Mouse (Mus musculus): ENCODE data around the gene Lingo4. TPM values are rescaled to one million over a fixed set of nuclear protein-coding genes. Genes with fewer than 3 reads are reported as not detected.

Lingo4 gene
- 2.4 and 2.5 TPM in 2 replicates for polyA plus RNA-seq (2015; fragmentation: Nextera tagmentation; extraction: Ambion mirVana)

- Histone ChIP-seq H3K4me2 (peak within 1 kb of the TSS; percentile 73), H3K27ac (replicated peaks) (peak within 1 kb of the TSS; percentile 62), H3K9ac (replicated peaks) (peak within 1 kb of the TSS; percentile 51), H3K9me3 (replicated peaks) (no peaks in the 10 kb centered on the region), H3K4me1 (peaks cover 28% of the 10 kb centered on the region), H3K36me3 (no peaks in the 10 kb centered on the region), H3K27me3 (replicated peaks) (peaks cover 17% of the 10 kb centered on the region), H3K4me3 (replicated peaks) (peak within 1 kb of the TSS; percentile 40)
- no peak for ATAC-seq (ENCODE audit: low FRiP score)
- WGBS, result 74% methylated on average over 6 of the region's 6 CpGs
Observed at GRCm38 (mm10) chr3:94398217-94398616, at the start of gene Lingo4. Gene Lingo4 (plus strand): TSS chr3:94398517.

GRCm38 (mm10) chr3:94360812-94361211 is 37.5 kb upstream of the Lingo4 start:
- no peaks in the 10 kb centered on the region for H3K36me3 ChIP-seq
- H3K4me3 ChIP-seq (replicated peaks), result no peak overlapping the region
- peaks cover 11% of the 10 kb centered on the region; the same call in 1 of the 2 replicates for H3K27me3 ChIP-seq (replicated peaks)
- ATAC-seq (ENCODE audit: low FRiP score), result no peak
- WGBS, result 3% methylated on average over 1 of the region's 1 CpGs
- no peak overlapping the region for H3K4me2 ChIP-seq
- H3K27ac ChIP-seq (replicated peaks), result no peak overlapping the region
- H3K4me1 ChIP-seq, result peaks cover 19% of the 10 kb centered on the region
- H3K9me3 ChIP-seq (replicated peaks), result no peaks in the 10 kb centered on the region
- H3K9ac ChIP-seq (replicated peaks), result no peak overlapping the region

DNA sequence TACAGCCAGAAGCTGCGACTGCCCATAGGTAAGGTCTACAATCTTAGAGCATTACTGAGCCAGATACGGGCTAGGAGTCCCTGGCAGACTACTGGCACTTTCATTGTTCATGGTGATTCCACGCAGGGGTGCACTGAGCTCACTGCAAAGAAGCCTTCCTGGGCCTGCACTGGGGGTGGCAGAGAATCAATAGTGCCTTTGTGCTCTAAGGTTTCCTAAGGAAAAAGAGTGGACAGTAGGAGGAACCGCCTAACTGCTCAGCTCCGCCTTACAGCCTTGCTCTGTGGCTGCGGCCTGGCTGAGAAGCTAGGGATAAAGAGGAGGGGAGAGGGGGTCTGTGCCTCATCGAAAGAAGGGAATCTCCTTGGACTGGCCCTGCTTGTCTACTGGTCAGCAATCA is 36.2 kb upstream of the Lingo4 start, which contains the start of gene C2cd4d:
Gene C2cd4d, plus strand, starts transcription at position 301 of the 400 bp plus-strand sequence.
- peak within 1 kb of the TSS; percentile 89 for H3K4me2 ChIP-seq
- WGBS, result 40% methylated on average over 7 of the region's 7 CpGs
- peaks cover 15% of the 10 kb centered on the region for H3K27me3 ChIP-seq (replicated peaks)
- no peaks in the 10 kb centered on the region for H3K9me3 ChIP-seq (replicated peaks)
- H3K36me3 ChIP-seq, result no peaks in the 10 kb centered on the region
- H3K27ac ChIP-seq (replicated peaks), result 0 out of 2 replicates have a peak within 1 kb of the TSS, but pooled peaks have one; percentile 1
- H3K4me3 ChIP-seq (replicated peaks), result peak within 1 kb of the TSS; percentile 57
- H3K4me1 ChIP-seq, result peaks cover 19% of the 10 kb centered on the region
- ATAC-seq (ENCODE audit: low FRiP score), result no peak
- peak within 1 kb of the TSS; percentile 76 for H3K9ac ChIP-seq (replicated peaks)

- Histone ChIP-seq H3K27me3 (replicated peaks) (peaks cover 15% of the 10 kb centered on the region), H3K9ac (replicated peaks) (peak overlapping the region; percentile 76), H3K9me3 (replicated peaks) (no peaks in the 10 kb centered on the region), H3K4me3 (replicated peaks) (peak overlapping the region; percentile 57), H3K4me2 (peak overlapping the region; percentile 89), H3K36me3 (no peaks in the 10 kb centered on the region), H3K4me1 (peaks cover 19% of the 10 kb centered on the region), H3K27ac (replicated peaks) (peak overlapping the region; percentile 54)
- peak; percentile 58 for ATAC-seq (ENCODE audit: low FRiP score)
- WGBS, result 4% methylated on average over 91 of the region's 97 CpGs
Observed at GRCm38 (mm10) chr3:94363291-94364153, 34.8 kb upstream of the Lingo4 start.

GRCm38 (mm10) chr3:94364154-94364526 is 34.2 kb upstream of the Lingo4 start:
- WGBS, result 3% methylated on average over 23 of the region's 23 CpGs
- H3K9ac ChIP-seq (replicated peaks), result peak overlapping the region; percentile 76
- H3K9me3 ChIP-seq (replicated peaks), result no peaks in the 10 kb centered on the region
- H3K27ac ChIP-seq (replicated peaks), result peak overlapping the region; percentile 54
- H3K27me3 ChIP-seq (replicated peaks), result peaks cover 15% of the 10 kb centered on the region
- H3K4me3 ChIP-seq (replicated peaks), result peak overlapping the region; percentile 57
- peaks cover 19% of the 10 kb centered on the region for H3K4me1 ChIP-seq
- peak; percentile 62 for ATAC-seq (ENCODE audit: low FRiP score)
- H3K36me3 ChIP-seq, result no peaks in the 10 kb centered on the region
- H3K4me2 ChIP-seq, result peak overlapping the region; percentile 89

GRCm38 (mm10) chr3:94366761-94367160 is 31.6 kb upstream of the Lingo4 start:
- WGBS, result 21% methylated on average over 3 of the region's 3 CpGs
- Histone ChIP-seq H3K4me2 (no peak overlapping the region), H3K9ac (replicated peaks) (no peak overlapping the region), H3K27me3 (replicated peaks) (peaks cover 15% of the 10 kb centered on the region), H3K27ac (replicated peaks) (no peak overlapping the region), H3K36me3 (no peaks in the 10 kb centered on the region), H3K9me3 (replicated peaks) (no peaks in the 10 kb centered on the region), H3K4me3 (replicated peaks) (no peak overlapping the region), H3K4me1 (peaks cover 23% of the 10 kb centered on the region)
- peak; percentile 40; the same call in 1 of the 2 replicates for ATAC-seq (ENCODE audit: low FRiP score)

- peaks cover 28% of the 10 kb centered on the region for H3K4me1 ChIP-seq
- 86% methylated on average over 6 of the region's 6 CpGs for WGBS
- no peak for ATAC-seq (ENCODE audit: low FRiP score)
Observed at GRCm38 (mm10) chr3:94367511-94367910, 30.8 kb upstream of the Lingo4 start.

GRCm38 (mm10) chr3:94368631-94369030 is 29.7 kb upstream of the Lingo4 start:
- ATAC-seq (ENCODE audit: low FRiP score), result no peak
- peaks cover 20% of the 10 kb centered on the region for H3K27me3 ChIP-seq (replicated peaks)

More at GRCm38 (mm10) chr3:94367511-94367910, 30.8 kb upstream of the Lingo4 start:
- Histone ChIP-seq H3K36me3 (no peaks in the 10 kb centered on the region), H3K27me3 (replicated peaks) (peaks cover 15% of the 10 kb centered on the region), H3K9ac (replicated peaks) (no peak overlapping the region), H3K4me2 (no peak overlapping the region), H3K4me3 (replicated peaks) (no peak overlapping the region), H3K27ac (replicated peaks) (no peak overlapping the region), H3K9me3 (replicated peaks) (no peaks in the 10 kb centered on the region)

GRCm38 (mm10) chr3:94369709-94370108 is 28.6 kb upstream of the Lingo4 start:
- peaks cover 29% of the 10 kb centered on the region for H3K4me1 ChIP-seq
- peaks cover 21% of the 10 kb centered on the region for H3K27me3 ChIP-seq (replicated peaks)
- H3K9ac ChIP-seq (replicated peaks), result no peak overlapping the region
- no peak overlapping the region for H3K27ac ChIP-seq (replicated peaks)
- 72% methylated on average over 2 of the region's 2 CpGs for WGBS
- no peaks in the 10 kb centered on the region for H3K9me3 ChIP-seq (replicated peaks)
- no peaks in the 10 kb centered on the region for H3K36me3 ChIP-seq
- no peak for ATAC-seq (ENCODE audit: low FRiP score)
- H3K4me2 ChIP-seq, result no peak overlapping the region
- no peak overlapping the region for H3K4me3 ChIP-seq (replicated peaks)

More at GRCm38 (mm10) chr3:94368631-94369030, 29.7 kb upstream of the Lingo4 start:
- H3K9me3 ChIP-seq (replicated peaks), result no peaks in the 10 kb centered on the region
- no peak overlapping the region for H3K27ac ChIP-seq (replicated peaks)
- H3K4me2 ChIP-seq, result no peak overlapping the region
- no peak overlapping the region for H3K9ac ChIP-seq (replicated peaks)
- H3K36me3 ChIP-seq, result no peaks in the 10 kb centered on the region
- H3K4me3 ChIP-seq (replicated peaks), result no peak overlapping the region
- peaks cover 30% of the 10 kb centered on the region for H3K4me1 ChIP-seq
- WGBS, result 64% methylated on average over 6 of the region's 6 CpGs

GRCm38 (mm10) chr3:94371637-94372036 is 26.7 kb upstream of the Lingo4 start:
- no peak for ATAC-seq (ENCODE audit: low FRiP score)
- H3K9ac ChIP-seq (replicated peaks), result no peak overlapping the region
- H3K36me3 ChIP-seq, result no peaks in the 10 kb centered on the region
- 0 out of 2 replicates have a peak, but pooled peaks cover 6% of the 10 kb centered on the region for H3K27me3 ChIP-seq (replicated peaks)
- WGBS, result 8% methylated on average over 11 of the region's 11 CpGs
- H3K4me3 ChIP-seq (replicated peaks), result 0 out of 2 replicates have a peak overlapping the region, but pooled peaks have one; percentile 1
- peak overlapping the region; percentile 42 for H3K4me2 ChIP-seq
- no peak overlapping the region for H3K27ac ChIP-seq (replicated peaks)
- peaks cover 29% of the 10 kb centered on the region for H3K4me1 ChIP-seq
- no peaks in the 10 kb centered on the region for H3K9me3 ChIP-seq (replicated peaks)

- Histone ChIP-seq H3K9me3 (replicated peaks) (no peaks in the 10 kb centered on the region), H3K4me1 (peaks cover 29% of the 10 kb centered on the region), H3K9ac (replicated peaks) (no peak overlapping the region), H3K27ac (replicated peaks) (no peak overlapping the region), H3K27me3 (replicated peaks) (0 out of 2 replicates have a peak, but pooled peaks cover 6% of the 10 kb centered on the region), H3K4me3 (replicated peaks) (no peak overlapping the region), H3K4me2 (peak overlapping the region; percentile 42), H3K36me3 (no peaks in the 10 kb centered on the region)
- no peak for ATAC-seq (ENCODE audit: low FRiP score)
- 13% methylated on average over 3 of the region's 3 CpGs for WGBS
Observed at GRCm38 (mm10) chr3:94372038-94372437, 26.3 kb upstream of the Lingo4 start.

DNA sequence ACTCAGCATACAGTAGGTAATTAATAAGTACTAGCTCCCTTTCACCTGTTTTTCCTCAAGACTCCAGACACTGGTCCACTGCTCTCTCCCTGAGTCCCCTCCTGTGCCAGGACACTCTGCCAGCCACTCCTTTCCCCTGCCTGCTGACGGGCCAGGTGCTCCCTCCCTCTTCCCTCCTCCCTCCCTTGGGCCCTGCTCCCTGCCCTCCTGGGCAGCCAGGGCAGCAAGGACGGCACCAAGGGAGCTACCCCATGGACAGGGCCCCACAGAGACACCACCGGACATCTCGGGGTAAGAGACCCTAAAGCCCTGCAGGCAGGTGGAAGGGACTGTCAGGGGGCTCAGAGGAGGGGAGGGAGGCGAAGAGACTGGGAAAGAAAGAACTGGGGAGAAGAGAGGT is 25.7 kb upstream of the Lingo4 start, which contains the start of gene Rorc:
Gene Rorc, plus strand, starts transcription at position 154 of the 400 bp plus-strand sequence.
- no peak within 1 kb of the TSS for H3K9ac ChIP-seq (replicated peaks)
- peaks cover 29% of the 10 kb centered on the region for H3K4me1 ChIP-seq
- H3K4me3 ChIP-seq (replicated peaks), result 0 out of 2 replicates have a peak within 1 kb of the TSS, but pooled peaks have one; percentile 1
- 12% methylated on average over 5 of the region's 5 CpGs for WGBS
- H3K4me2 ChIP-seq, result peak within 1 kb of the TSS; percentile 42
- H3K27ac ChIP-seq (replicated peaks), result no peak within 1 kb of the TSS
- H3K36me3 ChIP-seq, result no peaks in the 10 kb centered on the region
- H3K9me3 ChIP-seq (replicated peaks), result no peaks in the 10 kb centered on the region
- 0 out of 2 replicates have a peak, but pooled peaks cover 6% of the 10 kb centered on the region for H3K27me3 ChIP-seq (replicated peaks)
- ATAC-seq (ENCODE audit: low FRiP score), result no peak

All from neural tube, embryonic 15.5 days (tissue).